Mouse (Mus musculus): Measurements from ENCODE around the gene Ltb.

The Ltb gene

DNA sequence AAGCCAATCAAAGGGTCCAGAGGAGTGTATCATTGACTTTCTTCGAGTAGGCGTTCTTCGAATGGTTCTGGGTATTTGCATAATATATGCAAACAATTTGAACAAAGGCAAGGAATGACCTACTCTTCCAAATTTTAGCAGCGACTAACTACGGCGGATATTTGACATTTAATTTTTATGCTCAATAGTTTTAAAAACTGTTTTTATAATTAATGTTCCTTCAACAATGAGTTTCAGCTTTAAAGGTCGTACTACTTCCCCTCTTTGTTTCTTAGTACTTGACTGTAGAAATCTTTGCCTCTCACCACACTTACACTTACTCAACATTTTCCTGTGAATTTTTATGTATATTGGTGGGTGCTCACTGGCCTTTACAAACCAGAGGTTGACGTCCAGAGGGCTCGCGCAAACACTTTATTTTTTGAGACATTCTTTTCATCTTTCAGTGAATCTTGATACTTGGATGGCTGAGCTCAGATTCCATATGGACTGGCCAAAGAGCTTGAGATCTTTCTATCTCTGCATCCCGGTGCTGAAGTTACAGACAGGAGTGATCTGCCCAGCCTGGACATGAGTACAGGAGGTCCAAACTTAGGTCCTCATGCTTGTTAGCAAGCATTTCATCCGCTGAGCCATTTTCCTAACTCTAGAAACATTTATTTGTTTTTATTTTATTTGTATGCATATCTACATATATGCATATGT is 28.6 kb upstream of the Ltb start:
- no peak for DNase-seq (ENCODE audit: low read depth)

DNA sequence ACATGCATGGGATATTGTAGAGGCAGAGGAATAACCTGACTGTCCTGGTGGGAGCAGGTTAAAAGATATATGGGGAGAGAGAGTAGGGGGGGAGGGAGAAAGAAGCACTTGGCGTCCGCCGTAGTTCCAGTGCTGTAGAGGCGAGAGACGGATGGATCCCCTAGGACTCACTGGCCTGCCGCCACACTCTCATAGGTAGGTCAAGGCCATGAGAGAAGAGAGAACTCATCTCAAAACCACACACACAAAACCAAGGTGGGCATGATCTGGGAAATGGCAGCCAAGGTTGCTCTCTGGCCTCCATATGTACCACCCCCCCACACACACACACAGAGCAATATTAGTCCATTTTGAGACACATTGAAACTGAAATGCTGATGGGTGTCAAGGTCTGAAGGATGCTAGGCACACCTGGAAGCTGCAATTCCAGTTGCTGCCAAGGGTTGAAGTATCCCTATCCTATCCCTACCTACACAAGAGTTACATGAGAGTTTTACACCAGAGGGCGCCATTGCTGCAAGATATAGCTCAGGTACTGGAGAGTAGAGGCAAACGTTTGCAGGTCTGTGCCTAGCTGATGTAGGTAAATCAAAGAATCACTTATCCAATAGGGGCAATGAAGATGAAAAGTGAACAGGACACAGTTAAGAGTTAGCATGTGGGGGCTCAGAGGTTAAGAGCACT is 27.7 kb upstream of the Ltb start:
- DNase-seq (ENCODE audit: low read depth) = peak; percentile 85

DNA sequence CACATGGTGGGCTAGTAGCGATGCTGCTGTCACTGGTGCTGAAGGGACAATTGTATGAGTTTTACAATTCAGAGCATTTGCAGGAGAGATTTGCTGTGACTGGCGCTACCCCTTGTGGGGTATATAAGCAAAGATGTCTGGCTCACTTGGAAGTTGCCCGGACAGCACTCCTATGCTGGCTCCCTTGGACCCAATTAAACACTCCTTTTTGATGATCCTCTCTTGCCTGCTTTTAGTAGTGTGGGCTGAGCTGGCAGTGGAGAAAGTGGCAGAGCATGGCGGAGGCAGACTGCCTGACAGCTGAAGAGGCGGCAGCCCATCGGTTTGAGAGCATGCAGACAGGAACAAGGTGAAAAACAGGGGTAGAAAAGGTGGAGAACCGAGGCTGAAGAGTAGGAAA is 26.4 kb upstream of the Ltb start:
- DNase-seq (ENCODE audit: low read depth) = no peak

DNA sequence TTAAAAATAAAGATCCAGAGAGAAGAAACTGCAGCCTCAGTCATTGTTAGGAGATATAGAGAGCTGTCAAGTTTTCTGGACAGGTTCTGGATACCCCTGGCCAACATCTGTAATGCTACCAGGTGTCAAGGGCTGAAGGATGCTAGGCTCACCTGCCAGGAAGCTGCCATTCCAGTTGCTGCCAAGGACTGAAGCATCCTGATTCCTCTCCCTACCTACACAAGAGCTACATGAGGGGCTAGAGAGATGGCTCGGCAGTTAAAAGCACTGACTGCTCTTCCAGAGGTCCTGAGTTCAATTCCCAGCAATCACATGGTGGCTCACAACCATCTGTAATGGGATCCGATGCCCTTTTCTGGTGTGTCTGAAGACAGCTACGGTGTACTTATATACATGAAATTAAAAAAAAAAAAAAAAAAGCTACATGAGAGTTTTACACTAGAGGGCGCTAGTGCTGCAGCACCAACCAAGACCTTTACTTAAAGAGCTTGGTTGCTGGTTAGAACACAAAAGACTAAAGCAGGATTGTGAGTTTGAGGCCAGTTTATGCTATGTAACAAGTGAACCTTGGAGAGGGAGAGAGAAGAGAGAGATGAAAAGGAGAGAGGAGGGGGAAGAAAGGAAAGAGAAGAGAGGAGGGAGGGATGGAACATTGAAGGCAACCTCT is 25.6 kb upstream of the Ltb start:
- DNase-seq (ENCODE audit: low read depth) = peak; percentile 64

DNA sequence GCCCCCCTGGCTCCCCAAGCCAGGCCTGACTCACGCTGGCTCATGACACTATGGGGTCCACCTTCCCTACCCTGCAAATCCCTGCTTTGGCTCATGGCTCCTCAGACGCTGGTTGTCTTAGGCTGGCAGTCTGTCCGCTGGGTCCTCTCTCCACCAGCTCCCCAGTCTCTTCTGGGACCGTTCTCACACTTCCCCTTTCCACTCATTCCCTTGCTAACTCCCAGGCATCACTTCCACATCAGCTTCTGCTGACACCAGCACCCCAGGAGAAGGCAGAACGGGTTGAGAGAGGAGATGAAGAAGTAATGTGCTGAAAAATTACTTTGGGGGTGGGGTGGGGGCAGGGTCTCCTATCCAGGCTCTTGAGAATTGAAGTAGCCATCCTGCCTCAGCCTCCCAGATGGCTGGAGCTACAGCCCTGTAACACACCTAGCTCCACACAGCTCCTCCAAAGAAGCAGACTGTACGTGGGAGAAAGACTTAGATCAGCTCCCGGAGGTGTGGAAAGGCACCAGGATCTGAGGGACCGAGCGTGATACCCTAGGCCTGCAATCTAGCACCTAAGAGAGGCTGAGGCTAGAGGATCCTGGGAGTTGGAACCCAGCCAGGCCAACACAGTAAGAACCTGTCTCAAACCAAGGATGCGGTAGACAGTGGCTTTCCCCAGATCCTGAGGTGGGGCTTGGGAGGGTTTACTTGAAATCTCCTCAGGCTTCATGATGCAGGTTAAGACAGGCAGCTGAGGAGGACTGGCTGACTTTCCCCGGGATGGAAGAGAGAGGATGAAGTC is 21.6 kb upstream of the Ltb start:
- DNase-seq (ENCODE audit: low read depth) = no peak

DNA sequence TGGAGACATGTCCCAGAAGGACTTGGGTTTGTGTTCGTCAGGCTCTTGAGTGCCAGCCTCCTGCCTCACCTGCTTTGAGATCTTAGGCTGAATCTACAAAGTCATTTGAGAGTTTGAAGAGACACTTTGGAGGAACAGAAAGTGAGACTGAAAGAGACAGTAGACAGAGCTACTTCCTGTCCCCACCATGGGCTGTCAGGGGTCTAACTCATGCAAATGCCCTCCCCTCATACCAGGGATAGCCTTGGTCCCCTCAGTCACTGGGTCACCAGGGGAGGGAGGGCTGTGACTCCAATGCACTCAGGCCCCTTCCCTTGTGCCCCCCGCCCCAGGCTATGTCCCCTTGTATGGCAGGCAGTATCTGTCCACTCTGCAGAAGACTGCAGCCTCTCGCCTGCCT is 20.9 kb upstream of the Ltb start:
- no peak for DNase-seq (ENCODE audit: low read depth)

DNA sequence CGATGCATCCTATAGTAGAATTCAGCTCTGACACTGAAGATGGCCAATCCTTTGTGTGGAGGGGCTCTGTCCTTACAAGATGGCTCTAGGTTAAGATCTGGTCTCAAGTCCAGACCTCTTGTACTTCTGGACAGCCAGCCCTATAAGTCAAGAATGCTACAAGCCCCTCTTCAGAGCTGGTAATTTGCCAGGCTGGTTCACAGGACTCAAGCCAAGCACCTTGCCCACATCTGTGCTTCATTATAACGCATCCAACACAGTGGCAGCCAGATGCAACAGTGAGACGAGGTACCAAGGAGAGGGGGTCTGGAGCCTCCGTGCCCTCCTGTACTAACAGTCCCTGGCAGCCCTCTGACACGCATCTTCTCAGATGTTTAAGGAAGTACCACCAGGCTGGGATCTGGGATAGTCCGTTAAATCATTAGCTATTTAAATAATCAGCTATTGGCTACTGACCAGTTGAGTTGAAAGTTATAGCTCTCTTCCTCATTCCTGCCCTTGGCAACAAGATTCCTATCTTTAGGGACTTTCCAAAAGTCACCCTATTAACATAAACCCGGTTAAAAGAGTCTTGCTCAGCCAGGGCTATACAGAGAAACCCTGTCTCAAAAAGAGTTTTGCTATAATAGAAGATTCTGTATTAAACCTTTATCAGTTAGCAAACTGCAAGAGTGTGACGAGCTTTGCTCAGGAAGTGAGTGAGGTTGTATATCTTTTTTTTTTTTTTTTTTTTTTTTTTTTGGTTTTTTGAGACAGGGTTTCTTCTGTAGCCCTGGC is 19.9 kb upstream of the Ltb start:
- no peak for DNase-seq (ENCODE audit: low read depth)

DNA sequence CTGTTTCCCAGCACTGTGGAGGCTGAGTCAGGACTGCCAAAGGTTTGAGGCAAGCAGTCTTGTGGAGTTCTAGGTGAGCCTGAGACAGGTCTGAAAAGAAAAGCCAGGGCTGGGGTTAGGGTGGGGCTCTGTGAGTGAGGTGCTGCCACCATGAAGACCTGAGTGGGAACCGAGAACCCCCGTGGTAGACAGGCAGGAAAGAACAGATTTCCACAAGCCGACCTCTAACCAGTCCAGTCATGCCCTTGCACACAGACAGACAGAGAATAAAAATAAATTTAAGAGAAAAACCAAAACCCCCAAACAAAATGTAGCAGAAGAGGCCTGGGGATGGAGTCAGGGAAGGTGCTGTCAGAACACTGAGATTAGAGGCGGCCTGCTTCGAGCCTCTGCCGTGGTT is 18.9 kb upstream of the Ltb start:
- DNase-seq (ENCODE audit: low read depth) = no peak

DNA sequence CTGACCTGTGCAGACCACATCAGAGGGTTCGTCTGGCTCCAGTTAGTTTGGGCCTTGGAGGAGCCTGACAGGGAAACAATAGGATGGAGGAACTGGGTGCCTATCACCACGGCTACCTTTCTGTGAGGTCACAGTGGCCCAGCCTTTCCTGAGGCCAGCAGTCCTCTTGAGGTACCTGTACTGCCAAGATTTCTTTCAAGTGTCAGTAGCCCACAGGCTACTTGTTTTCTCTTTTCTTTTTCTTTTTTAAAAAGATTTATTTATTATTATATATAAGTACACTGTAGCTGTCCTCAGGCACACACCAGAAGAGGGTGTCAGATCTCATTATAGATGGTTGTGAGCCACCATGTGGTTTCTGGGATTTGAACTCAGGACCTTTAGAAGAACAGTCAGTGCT is 18.3 kb upstream of the Ltb start, which contains the start of gene Aif1:
Aif1 (minus strand) TSS at position 101 of the 400 bp plus-strand sequence.
- no peak for DNase-seq (ENCODE audit: low read depth)

DNA sequence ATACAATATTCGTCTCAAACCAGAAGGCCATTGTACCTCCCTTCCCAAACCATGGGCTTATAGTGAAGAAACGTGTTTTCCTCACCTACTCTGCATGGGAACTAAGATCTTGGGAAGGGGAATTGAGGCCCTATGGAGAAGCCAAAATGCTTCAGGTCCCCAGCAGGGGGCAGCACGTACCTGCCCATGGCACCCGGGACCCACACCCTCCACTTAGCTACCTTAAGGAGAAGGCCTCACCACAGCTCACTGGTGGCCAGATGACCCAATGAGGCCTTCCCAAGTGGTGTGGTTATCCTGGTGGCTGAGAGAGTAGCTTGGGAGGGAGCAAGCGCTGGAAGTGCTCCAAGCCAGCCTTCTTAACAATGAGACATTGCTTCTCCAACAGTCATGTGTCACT is 15.7 kb upstream of the Ltb start:
- DNase-seq (ENCODE audit: low read depth) = no peak

DNA sequence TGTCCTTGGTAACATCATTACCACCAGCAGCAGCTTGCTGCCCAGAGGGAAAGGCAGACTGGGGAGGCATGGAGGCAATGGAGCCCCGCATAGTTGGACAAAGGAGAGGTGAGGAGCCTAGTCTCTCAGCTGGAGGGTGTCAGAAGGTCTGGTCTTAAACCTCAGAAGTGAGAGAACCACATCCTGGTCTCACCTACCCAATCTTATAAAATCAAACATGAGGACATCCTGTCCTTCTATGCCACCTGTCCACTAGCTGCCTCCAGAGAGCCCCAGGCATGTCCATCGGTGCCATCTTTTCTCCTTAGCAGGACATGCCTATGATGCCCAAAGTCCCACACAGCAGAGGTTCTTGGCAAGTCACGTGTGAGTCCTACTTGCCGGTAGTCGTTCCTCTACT is 14.1 kb upstream of the Ltb start:
- no peak for DNase-seq (ENCODE audit: low read depth)

DNA sequence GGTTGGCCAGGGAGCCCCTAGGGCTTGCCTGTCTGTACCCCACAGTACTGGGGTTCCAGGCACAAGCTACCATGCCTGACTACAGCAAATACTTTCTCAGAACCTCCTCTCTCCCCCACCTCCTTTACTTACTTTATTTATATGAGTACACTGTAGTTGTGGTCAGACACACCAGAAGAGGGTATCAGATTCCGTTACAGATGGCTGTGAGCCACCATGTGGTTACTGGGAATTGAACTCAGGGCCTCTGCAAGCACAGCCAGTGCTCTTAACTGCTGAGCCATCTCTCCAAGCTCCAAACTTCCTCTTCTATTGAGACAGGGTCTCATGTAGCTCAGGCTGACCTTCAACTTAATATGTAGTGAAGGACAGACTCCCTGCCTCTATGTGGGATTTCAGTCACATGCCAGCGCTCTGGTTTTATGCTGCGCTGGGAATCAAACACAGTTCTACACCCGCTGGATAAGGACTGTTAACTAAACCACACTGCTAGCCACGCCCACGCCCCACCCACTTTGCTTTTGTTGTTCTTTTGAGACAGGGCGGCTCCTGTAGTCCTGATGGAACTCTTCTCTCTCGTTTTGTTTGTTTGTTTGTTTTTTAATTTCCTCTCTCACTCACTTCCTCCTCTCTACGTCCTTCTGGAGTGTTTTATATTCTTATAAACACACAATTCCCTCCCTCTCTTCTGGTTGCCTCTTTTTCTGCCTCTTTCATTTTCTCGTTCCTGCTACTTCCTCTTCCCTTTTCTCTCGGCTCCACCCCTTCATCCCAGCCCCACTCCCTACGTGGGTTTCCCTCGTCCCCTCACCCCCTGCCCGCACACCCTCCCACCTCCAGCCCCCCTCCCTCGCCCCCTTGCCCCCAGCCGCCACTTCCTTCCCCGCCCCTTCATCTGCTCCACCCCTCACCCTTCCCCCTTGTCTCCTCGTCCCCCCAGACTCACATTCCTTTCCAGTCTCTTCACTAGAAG is 8.3 kb upstream of the Ltb start:
- DNase-seq (ENCODE audit: low read depth) = peak; percentile 86

DNA sequence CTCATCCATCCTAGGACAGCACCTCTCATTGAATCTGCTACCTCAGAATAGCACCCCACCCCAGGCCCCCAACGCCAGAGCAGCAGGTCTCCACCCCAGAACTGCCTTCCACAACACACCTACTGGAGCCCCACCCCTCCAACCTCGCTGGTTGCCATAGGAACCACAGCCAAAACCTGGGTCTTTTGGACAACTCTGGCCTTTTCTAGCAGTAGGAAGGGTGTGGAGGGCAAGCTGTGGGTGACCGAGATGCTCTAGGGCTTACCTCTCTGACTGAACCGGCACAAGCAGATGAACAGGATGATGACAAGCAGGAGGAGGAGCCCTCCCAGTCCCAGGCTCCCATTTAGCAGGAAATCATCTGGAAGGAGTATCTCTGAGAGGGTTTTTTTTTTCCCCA is 7.6 kb upstream of the Ltb start:
- DNase-seq (ENCODE audit: low read depth) = no peak

DNA sequence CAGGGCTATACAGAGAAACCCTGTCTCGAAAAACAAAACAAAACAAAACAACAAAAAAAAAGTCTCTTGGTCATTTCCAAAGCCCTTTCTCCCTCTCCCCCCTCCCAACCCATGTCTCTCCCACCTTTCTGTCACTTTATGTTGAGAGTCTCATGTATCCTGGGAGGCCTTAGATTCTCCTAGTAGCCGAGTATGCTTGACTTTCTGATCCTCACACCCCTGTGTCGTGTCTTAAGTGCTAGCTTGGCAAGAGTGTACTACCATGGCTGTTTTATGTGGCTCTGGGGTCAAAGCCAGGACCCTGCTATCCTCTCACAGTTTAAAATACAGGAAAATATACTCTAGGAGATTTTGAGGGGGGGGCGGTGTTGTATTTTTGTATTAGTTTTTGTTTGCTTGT is 6.9 kb upstream of the Ltb start:
- DNase-seq (ENCODE audit: low read depth) = no peak

DNA sequence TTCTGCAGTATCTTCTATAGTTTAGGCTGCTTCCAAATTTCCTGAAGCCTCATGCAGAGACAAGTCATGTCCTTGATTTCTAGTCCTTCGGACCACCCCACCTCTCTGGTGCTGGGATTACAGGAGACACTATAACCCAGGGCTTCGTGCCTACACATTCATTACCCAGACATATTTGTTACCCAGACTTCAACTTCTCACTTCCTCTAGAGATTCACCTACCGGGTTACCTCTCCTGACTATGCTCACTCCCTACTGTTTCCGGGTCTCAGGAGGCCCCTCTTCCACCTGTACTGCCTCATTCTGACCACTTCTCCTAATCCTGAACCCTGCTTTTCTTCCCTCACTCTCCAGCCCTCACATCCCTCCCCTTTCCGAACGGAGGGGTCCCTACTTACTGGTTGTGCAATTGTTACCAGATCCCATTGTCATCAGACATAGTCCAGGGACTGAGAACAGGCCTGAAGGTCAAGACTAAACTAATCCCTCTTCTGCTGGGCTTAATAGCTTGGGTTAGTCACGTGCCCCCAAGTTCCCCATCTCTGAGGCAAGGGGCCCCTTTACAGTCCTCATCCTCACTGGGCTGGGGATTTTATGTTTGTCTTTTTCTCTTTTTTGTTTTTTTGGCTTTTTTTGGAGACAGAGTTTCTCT is 6.2 kb upstream of the Ltb start, which contains the start of gene Lst1:
Lst1 (minus strand) TSS at position 481 of the 652 bp plus-strand sequence.
- DNase-seq (ENCODE audit: low read depth) = no peak

DNA sequence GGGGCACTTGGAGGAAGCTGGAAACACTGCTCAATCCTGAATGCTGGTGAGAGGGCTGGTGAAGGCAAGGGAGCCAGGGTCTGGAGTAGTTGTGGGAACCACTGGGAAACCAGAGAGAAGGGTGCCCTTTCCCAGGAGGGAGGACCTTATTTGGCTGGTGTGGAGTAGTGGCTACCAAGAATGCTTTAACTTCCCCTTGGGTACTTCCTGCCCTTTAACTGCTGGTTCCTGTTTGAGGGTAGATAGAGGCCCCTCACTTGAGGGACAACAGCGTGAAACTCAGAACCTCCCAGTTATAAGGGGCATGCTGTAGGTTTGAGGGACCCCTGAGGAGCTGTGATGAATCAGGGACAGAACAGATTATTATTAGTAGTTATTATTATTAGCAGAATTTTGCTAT is 5.1 kb upstream of the Ltb start:
- DNase-seq (ENCODE audit: low read depth) = no peak

DNA sequence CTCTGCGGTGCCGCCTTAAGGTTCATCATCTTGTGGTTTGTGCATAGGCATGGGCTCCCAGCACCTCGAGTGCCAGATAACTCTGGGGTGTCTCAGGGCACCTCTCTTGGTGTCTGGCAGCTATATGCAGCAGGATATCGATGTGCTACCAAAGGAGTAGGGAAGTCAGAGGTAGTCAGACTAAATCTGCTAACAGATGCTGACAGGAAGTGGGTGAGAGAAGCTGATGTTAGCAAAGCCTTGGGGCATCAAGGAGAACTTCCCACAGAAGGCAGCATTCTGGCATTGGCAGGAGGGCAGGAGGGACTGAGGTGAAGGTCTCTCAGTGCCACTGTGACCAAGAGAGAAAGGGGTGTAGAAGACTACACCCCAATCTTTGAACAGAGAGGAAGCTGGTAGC is 4.1 kb upstream of the Ltb start:
- DNase-seq (ENCODE audit: low read depth) = no peak

DNA sequence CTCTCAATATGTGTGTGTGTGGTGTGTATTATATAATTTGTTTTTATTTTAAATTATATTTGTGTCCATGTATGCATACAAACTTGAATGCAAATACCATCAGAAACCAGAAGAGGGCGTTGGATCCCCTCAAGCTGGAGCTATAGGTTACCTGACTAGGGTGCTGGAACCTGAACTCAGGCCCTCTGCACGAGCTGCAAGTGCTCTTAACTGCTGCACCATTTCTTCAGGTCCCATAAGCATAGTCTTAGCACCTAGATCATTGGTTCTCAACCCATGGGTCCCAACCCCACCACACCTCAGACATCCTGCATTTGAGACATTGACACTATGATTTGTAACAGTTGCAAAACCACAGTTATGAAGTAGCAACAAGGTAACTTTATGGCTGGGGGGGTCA is 2.5 kb upstream of the Ltb start:
- no peak for DNase-seq (ENCODE audit: low read depth)

DNA sequence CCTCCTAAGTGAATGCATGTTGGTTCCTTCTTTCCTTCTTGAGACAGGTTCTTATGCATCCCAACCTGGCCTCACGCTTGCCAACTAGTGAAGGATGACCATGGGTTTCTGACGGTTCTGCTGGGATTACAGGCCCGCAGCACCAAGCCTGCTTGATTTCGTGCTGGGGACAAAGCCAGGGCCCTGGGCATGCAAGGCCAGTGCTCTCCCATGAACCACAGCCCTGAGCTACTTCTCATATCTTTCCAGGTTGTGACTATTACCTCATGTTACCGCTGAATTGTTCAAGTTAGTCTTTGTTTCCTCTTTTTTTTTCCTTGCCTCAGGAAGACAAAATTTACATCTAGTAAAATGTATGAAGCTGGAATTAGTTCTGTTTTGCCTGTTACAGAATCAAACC is 1.3 kb upstream of the Ltb start:
- no peak for DNase-seq (ENCODE audit: low read depth)
